Mouse (Mus musculus) heart, embryonic 11.5 days (tissue): ENCODE results near the gene Ephb1. TPM values are rescaled to one million over a fixed set of nuclear protein-coding genes. Genes with fewer than 3 reads are reported as not detected.

Experiments used
- ATAC-seq: fragments of 200-750 bp; cut with Nextera tagmentation; replicated peaks from 2 replicates; pipeline ENCODE4 v1.8.0; 2017; ENCODE audit warnings: moderate library complexity; ENCODE audit not compliant: insufficient number of reproducible peaks, low FRiP score, low TSS enrichment
- H3K27ac ChIP-seq: fragments of 300-500 bp; sonication (generic); 2 replicates; pipeline ENCODE4 v1.5.1; 2014; ENCODE audit warnings: mild to moderate bottlenecking, low read depth, low read length
- H3K27me3 ChIP-seq: fragments of 300-500 bp; sonication (generic); 2 replicates; pipeline ENCODE4 v1.6.1; 2014; ENCODE audit warnings: mild to moderate bottlenecking, low read length, mixed read lengths; ENCODE audit not compliant: control insufficient read depth, insufficient read depth
- H3K36me3 ChIP-seq: fragments of 300-500 bp; sonication (generic); 2 replicates; pipeline ENCODE4 v1.6.1; 2014; ENCODE audit warnings: mild to moderate bottlenecking, low read length, moderate library complexity, mixed read lengths; ENCODE audit not compliant: control insufficient read depth, insufficient read depth
- H3K4me1 ChIP-seq: fragments of 300-500 bp; sonication (generic); 2 replicates; pipeline ENCODE4 v1.6.1; 2014; ENCODE audit warnings: low read length; ENCODE audit not compliant: control insufficient read depth, insufficient read depth
- H3K4me2 ChIP-seq: fragments of 300-500 bp; sonication (generic); 2 replicates; pipeline ENCODE4 v1.6.1; 2014; ENCODE audit warnings: mild to moderate bottlenecking, moderate library complexity
- H3K4me3 ChIP-seq: fragments of 300-500 bp; sonication (generic); 2 replicates; pipeline ENCODE4 v1.5.1; 2014; ENCODE audit warnings: low read depth, low read length
- H3K9ac ChIP-seq: fragments of 300-500 bp; sonication (generic); 2 replicates; pipeline ENCODE4 v1.6.1; 2014; ENCODE audit warnings: mild to moderate bottlenecking, low read depth, low read length, moderate library complexity
- H3K9me3 ChIP-seq: fragments of 300-500 bp; sonication (generic); replicated peaks from 2 replicates; pipeline ENCODE4 v1.6.1; 2016; ENCODE audit warnings: low read length; ENCODE audit not compliant: control insufficient read depth
- WGBS: fragments of 180-500 bp; shearing (Covaris S2); extraction: QIAGEN DNeasy Blood & Tissue Kit; methylation state at CpG from one replicate; pipeline ENCODE4 v1.1.7; 2014; ENCODE audit not compliant: insufficient replicate concordance; 5-methylcytosine and 5-hydroxymethylcytosine counted together
- polyA plus RNA-seq: library from polyadenylated mRNA; unstranded; fragments of >200 nt; fragmentation: Nextera tagmentation; extraction: Ambion mirVana; gene quantifications from 2 replicates; pipeline ENCODE4 v1.2.1, GENCODE M21; 2014

The Ephb1 gene
- polyA plus RNA-seq, 1 experiment from 2014 or later = 0.87 TPM

- Histone ChIP-seq H3K4me3 (no peak overlapping the region), H3K4me2 (no peak overlapping the region), H3K27ac (no peak overlapping the region), H3K9me3 (no peaks in the 10 kb centered on the region), H3K36me3 (no peaks in the 10 kb centered on the region), H3K4me1 (no peaks in the 10 kb centered on the region), H3K27me3 (no peaks in the 10 kb centered on the region), H3K9ac (no peak overlapping the region)
- 65% methylated on average over 8 of the region's 8 CpGs for WGBS
- no peak for ATAC-seq
These were observed 382.2 kb downstream of the Ephb1 start for GRCm38 (mm10) chr9:101972314-101972713.

GRCm38 (mm10) chr9:101971806-101972205, 382.7 kb downstream of the Ephb1 start:
- no peak for ATAC-seq
- Histone ChIP-seq H3K4me3 (no peak overlapping the region), H3K4me2 (peak overlapping the region; percentile 14; the same call in 1 of the 2 replicates), H3K9ac (no peak overlapping the region), H3K9me3 (no peaks in the 10 kb centered on the region), H3K27me3 (no peaks in the 10 kb centered on the region), H3K4me1 (no peaks in the 10 kb centered on the region), H3K27ac (no peak overlapping the region), H3K36me3 (no peaks in the 10 kb centered on the region)
- WGBS = 21% methylated on average over 6 of the region's 6 CpGs

GRCm38 (mm10) chr9:101956228-101956627, 398.3 kb downstream of the Ephb1 start:
- ATAC-seq = no peak
- Histone ChIP-seq H3K9me3 (no peaks in the 10 kb centered on the region), H3K27ac (no peak overlapping the region), H3K9ac (no peak overlapping the region), H3K4me1 (no peaks in the 10 kb centered on the region), H3K4me3 (no peak overlapping the region), H3K4me2 (no peak overlapping the region), H3K27me3 (no peaks in the 10 kb centered on the region), H3K36me3 (no peaks in the 10 kb centered on the region)
- WGBS = 37% methylated on average over 4 of the region's 4 CpGs

- no peak for ATAC-seq
- H3K27me3 ChIP-seq = no peaks in the 10 kb centered on the region
- no peak overlapping the region for H3K27ac ChIP-seq
- no peak overlapping the region for H3K9ac ChIP-seq
- no peak overlapping the region for H3K4me3 ChIP-seq
- no peaks in the 10 kb centered on the region for H3K9me3 ChIP-seq
- H3K4me1 ChIP-seq = no peaks in the 10 kb centered on the region
- H3K36me3 ChIP-seq = no peaks in the 10 kb centered on the region
- WGBS = 78% methylated on average over 4 of the region's 4 CpGs
- H3K4me2 ChIP-seq = no peak overlapping the region
These were observed 400.0 kb downstream of the Ephb1 start for GRCm38 (mm10) chr9:101954529-101954928.

- Histone ChIP-seq H3K36me3 (no peaks in the 10 kb centered on the region), H3K4me2 (no peak overlapping the region), H3K9me3 (no peaks in the 10 kb centered on the region), H3K9ac (no peak overlapping the region), H3K4me1 (no peaks in the 10 kb centered on the region), H3K27ac (no peak overlapping the region), H3K4me3 (no peak overlapping the region), H3K27me3 (no peaks in the 10 kb centered on the region)
- 30% methylated on average over 3 of the region's 3 CpGs for WGBS
- ATAC-seq = no peak
These were observed 404.4 kb downstream of the Ephb1 start for GRCm38 (mm10) chr9:101950101-101950500.

GRCm38 (mm10) chr9:101945814-101946213, 408.7 kb downstream of the Ephb1 start:
- H3K36me3 ChIP-seq = no peaks in the 10 kb centered on the region
- no peaks in the 10 kb centered on the region for H3K27me3 ChIP-seq
- WGBS = 76% methylated on average over 4 of the region's 4 CpGs
- no peak for ATAC-seq
- H3K27ac ChIP-seq = no peak overlapping the region
- H3K9ac ChIP-seq = no peak overlapping the region
- H3K4me2 ChIP-seq = no peak overlapping the region
- H3K4me1 ChIP-seq = no peaks in the 10 kb centered on the region
- H3K4me3 ChIP-seq = no peak overlapping the region
- H3K9me3 ChIP-seq = no peaks in the 10 kb centered on the region

GRCm38 (mm10) chr9:101945326-101945725, 409.2 kb downstream of the Ephb1 start:
- H3K9ac ChIP-seq = no peak overlapping the region
- H3K27ac ChIP-seq = no peak overlapping the region
- ATAC-seq = no peak
- H3K4me1 ChIP-seq = no peaks in the 10 kb centered on the region
- H3K27me3 ChIP-seq = no peaks in the 10 kb centered on the region; the same call in 1 of the 2 replicates
- H3K36me3 ChIP-seq = no peaks in the 10 kb centered on the region
- 65% methylated on average over 7 of the region's 7 CpGs for WGBS
- no peak overlapping the region for H3K4me2 ChIP-seq
- no peak overlapping the region for H3K4me3 ChIP-seq
- no peaks in the 10 kb centered on the region for H3K9me3 ChIP-seq

GRCm38 (mm10) chr9:101942058-101942669, 412.3 kb downstream of the Ephb1 start:
- H3K9ac ChIP-seq = no peak overlapping the region
- no peak overlapping the region for H3K27ac ChIP-seq
- no peaks in the 10 kb centered on the region; the same call in 1 of the 2 replicates for H3K27me3 ChIP-seq
- no peaks in the 10 kb centered on the region for H3K9me3 ChIP-seq
- 78% methylated on average over 9 of the region's 9 CpGs for WGBS
- no peak overlapping the region for H3K4me3 ChIP-seq
- no peaks in the 10 kb centered on the region; the same call in 1 of the 2 replicates for H3K4me1 ChIP-seq
- ATAC-seq = no peak
- no peaks in the 10 kb centered on the region for H3K36me3 ChIP-seq
- H3K4me2 ChIP-seq = no peak overlapping the region

GRCm38 (mm10) chr9:101940182-101940581, 414.3 kb downstream of the Ephb1 start:
- no peaks in the 10 kb centered on the region for H3K9me3 ChIP-seq
- WGBS = 47% methylated on average over 3 of the region's 3 CpGs
- ATAC-seq = no peak
- H3K4me1 ChIP-seq = no peaks in the 10 kb centered on the region; the same call in 1 of the 2 replicates
- no peaks in the 10 kb centered on the region; the same call in 1 of the 2 replicates for H3K27me3 ChIP-seq
- no peak overlapping the region for H3K4me2 ChIP-seq
- H3K36me3 ChIP-seq = no peaks in the 10 kb centered on the region
- H3K27ac ChIP-seq = no peak overlapping the region
- no peak overlapping the region for H3K4me3 ChIP-seq
- no peak overlapping the region for H3K9ac ChIP-seq
